Mouse (Mus musculus): ENCODE measurements at regions not wholly inside any gene's neighbourhood (a gene's known extent, or its start where the extent isn't known, plus 50 kb on each side); places are given as distances from the start of the nearest gene placed in this dataset.

GRCm38 (mm10) chr6:148556484-148556871, 112.3 kb upstream of the Tmtc1 start:
- H3K27ac ChIP-seq (ENCODE audit: insufficient read depth, low read depth, low read length), result no peak overlapping the region
- H3K27me3 ChIP-seq (replicated peaks; ENCODE audit: control insufficient read depth, insufficient read depth, low read length), result no peaks in the 10 kb centered on the region
- no peaks in the 10 kb centered on the region for H3K4me1 ChIP-seq (ENCODE audit: control insufficient read depth, insufficient read depth, low read length)
- WGBS, result 65% methylated on average over 2 of the region's 2 CpGs
- H3K36me3 ChIP-seq (ENCODE audit: control insufficient read depth, insufficient read depth, low read length), result no peaks in the 10 kb centered on the region
- no peak for TF ChIP-seq CTCF (conservative IDR thresholded peaks at IDR 0.05; ENCODE audit: insufficient read depth, insufficient read length, low read depth, low read length)
- TF ChIP-seq POLR2A (IDR thresholded peaks at IDR 0.05; ENCODE audit: low read depth, low read length), result no peak
- H3K4me3 ChIP-seq (ENCODE audit: insufficient read depth, low read depth, low read length), result no peak overlapping the region
- no peak for DNase-seq

- 47% methylated on average over 5 of the region's 5 CpGs for WGBS
- no peaks in the 10 kb centered on the region for H3K27me3 ChIP-seq (replicated peaks; ENCODE audit: control insufficient read depth, insufficient read depth, low read length)
- TF ChIP-seq POLR2A (IDR thresholded peaks at IDR 0.05; ENCODE audit: low read depth, low read length) (no peak), CTCF (conservative IDR thresholded peaks at IDR 0.05; ENCODE audit: insufficient read depth, insufficient read length, low read depth, low read length) (no peak)
- H3K4me1 ChIP-seq (ENCODE audit: control insufficient read depth, insufficient read depth, low read length), result no peaks in the 10 kb centered on the region
- H3K36me3 ChIP-seq (ENCODE audit: control insufficient read depth, insufficient read depth, low read length), result no peaks in the 10 kb centered on the region
- H3K27ac ChIP-seq (ENCODE audit: insufficient read depth, low read depth, low read length), result no peak overlapping the region
- H3K4me3 ChIP-seq (ENCODE audit: insufficient read depth, low read depth, low read length), result no peak overlapping the region
- no peak for DNase-seq
These were observed 111.7 kb upstream of the Tmtc1 start for GRCm38 (mm10) chr6:148555651-148556483.

- 95% methylated on average over 3 of the region's 3 CpGs for WGBS
These were observed 110.3 kb upstream of the Tmtc1 start for GRCm38 (mm10) chr6:148554463-148554862.

GRCm38 (mm10) chr6:148553616-148554015, 109.4 kb upstream of the Tmtc1 start:
- Histone ChIP-seq H3K4me3 (ENCODE audit: insufficient read depth, low read depth, low read length) (no peak overlapping the region), H3K27me3 (replicated peaks; ENCODE audit: control insufficient read depth, insufficient read depth, low read length) (no peaks in the 10 kb centered on the region), H3K27ac (ENCODE audit: insufficient read depth, low read depth, low read length) (no peak overlapping the region), H3K36me3 (ENCODE audit: control insufficient read depth, insufficient read depth, low read length) (no peaks in the 10 kb centered on the region), H3K4me1 (ENCODE audit: control insufficient read depth, insufficient read depth, low read length) (no peaks in the 10 kb centered on the region)
- no peak for TF ChIP-seq POLR2A (IDR thresholded peaks at IDR 0.05; ENCODE audit: low read depth, low read length)
- no peak for TF ChIP-seq CTCF (conservative IDR thresholded peaks at IDR 0.05; ENCODE audit: insufficient read depth, insufficient read length, low read depth, low read length)
- no peak for DNase-seq
- 80% methylated on average over 5 of the region's 5 CpGs for WGBS

More at GRCm38 (mm10) chr6:148554463-148554862, 110.3 kb upstream of the Tmtc1 start:
- no peak for DNase-seq
- no peak overlapping the region for H3K4me3 ChIP-seq (ENCODE audit: insufficient read depth, low read depth, low read length)
- no peak overlapping the region for H3K27ac ChIP-seq (ENCODE audit: insufficient read depth, low read depth, low read length)
- no peaks in the 10 kb centered on the region for H3K36me3 ChIP-seq (ENCODE audit: control insufficient read depth, insufficient read depth, low read length)
- TF ChIP-seq CTCF (conservative IDR thresholded peaks at IDR 0.05; ENCODE audit: insufficient read depth, insufficient read length, low read depth, low read length) (no peak), POLR2A (IDR thresholded peaks at IDR 0.05; ENCODE audit: low read depth, low read length) (no peak)
- no peaks in the 10 kb centered on the region for H3K4me1 ChIP-seq (ENCODE audit: control insufficient read depth, insufficient read depth, low read length)
- H3K27me3 ChIP-seq (replicated peaks; ENCODE audit: control insufficient read depth, insufficient read depth, low read length), result no peaks in the 10 kb centered on the region

GRCm38 (mm10) chr6:148551097-148551496, 106.9 kb upstream of the Tmtc1 start:
- Histone ChIP-seq H3K27ac (ENCODE audit: insufficient read depth, low read depth, low read length) (no peak overlapping the region), H3K4me3 (ENCODE audit: insufficient read depth, low read depth, low read length) (no peak overlapping the region), H3K27me3 (replicated peaks; ENCODE audit: control insufficient read depth, insufficient read depth, low read length) (no peaks in the 10 kb centered on the region), H3K36me3 (ENCODE audit: control insufficient read depth, insufficient read depth, low read length) (no peaks in the 10 kb centered on the region), H3K4me1 (ENCODE audit: control insufficient read depth, insufficient read depth, low read length) (no peaks in the 10 kb centered on the region)
- DNase-seq, result peak; percentile 3
- TF ChIP-seq CTCF (conservative IDR thresholded peaks at IDR 0.05; ENCODE audit: insufficient read depth, insufficient read length, low read depth, low read length) (no peak), POLR2A (IDR thresholded peaks at IDR 0.05; ENCODE audit: low read depth, low read length) (no peak)
- 52% methylated on average over 3 of the region's 3 CpGs for WGBS

- DNase-seq, result no peak
- H3K36me3 ChIP-seq (ENCODE audit: control insufficient read depth, insufficient read depth, low read length), result no peaks in the 10 kb centered on the region
- no peak overlapping the region for H3K27ac ChIP-seq (ENCODE audit: insufficient read depth, low read depth, low read length)
- TF ChIP-seq POLR2A (IDR thresholded peaks at IDR 0.05; ENCODE audit: low read depth, low read length) (no peak), CTCF (conservative IDR thresholded peaks at IDR 0.05; ENCODE audit: insufficient read depth, insufficient read length, low read depth, low read length) (no peak)
- H3K27me3 ChIP-seq (replicated peaks; ENCODE audit: control insufficient read depth, insufficient read depth, low read length), result no peaks in the 10 kb centered on the region
- no peaks in the 10 kb centered on the region for H3K4me1 ChIP-seq (ENCODE audit: control insufficient read depth, insufficient read depth, low read length)
- H3K4me3 ChIP-seq (ENCODE audit: insufficient read depth, low read depth, low read length), result no peak overlapping the region
- 77% methylated on average over 2 of the region's 2 CpGs for WGBS
These were observed 104.1 kb upstream of the Tmtc1 start for GRCm38 (mm10) chr6:148548138-148548778.

GRCm38 (mm10) chr6:148543047-148543446, 98.9 kb upstream of the Tmtc1 start:
- 67% methylated on average over 3 of the region's 3 CpGs for WGBS
- H3K27ac ChIP-seq (ENCODE audit: insufficient read depth, low read depth, low read length), result no peak overlapping the region
- H3K27me3 ChIP-seq (replicated peaks; ENCODE audit: control insufficient read depth, insufficient read depth, low read length), result no peaks in the 10 kb centered on the region
- DNase-seq, result no peak
- no peaks in the 10 kb centered on the region for H3K36me3 ChIP-seq (ENCODE audit: control insufficient read depth, insufficient read depth, low read length)
- TF ChIP-seq CTCF (conservative IDR thresholded peaks at IDR 0.05; ENCODE audit: insufficient read depth, insufficient read length, low read depth, low read length) (no peak), POLR2A (IDR thresholded peaks at IDR 0.05; ENCODE audit: low read depth, low read length) (no peak)
- H3K4me3 ChIP-seq (ENCODE audit: insufficient read depth, low read depth, low read length), result no peak overlapping the region
- no peaks in the 10 kb centered on the region for H3K4me1 ChIP-seq (ENCODE audit: control insufficient read depth, insufficient read depth, low read length)
